Mouse (Mus musculus) gastrocnemius, adult 18-20 months (tissue): Measurements from ENCODE around the gene Sgcd. TPM values are rescaled to one million over a fixed set of nuclear protein-coding genes. Genes with fewer than 3 reads are reported as not detected.

ENCODE experiments used
- DNase-seq: peaks from one replicate; pipeline ENCODE4 v3.0.0; 2021; ENCODE audit warnings: low spot score
- long read RNA-seq, 2 experiments: library from polyadenylated mRNA; stranded (forward); transcript quantifications; one replicate each; pipeline ENCODE4 v2.0.0; 2021
- total RNA-seq, 2 experiments: library from RNA; stranded (reverse); gene quantifications; 2 replicates each; pipeline ENCODE4 v1.2.3; 2021

Sgcd gene
- 10 to 100 TPM; 63.1 to 75.4 TPM for total RNA-seq
- long read RNA-seq, experiment 1, transcript Sgcd-201 (8 exons, 1,617 nt), result major isoform, 12 of 33 reads
- long read RNA-seq, experiment 1, partial matches to known transcripts, result 1 of 33 reads
- long read RNA-seq, experiment 1, other reads (novel, unspliced or antisense), result 20 of 33 reads
- long read RNA-seq, experiment 2, transcript Sgcd-201 (8 exons, 1,617 nt), result major isoform, 6 of 19 reads
- long read RNA-seq, experiment 2, partial matches to known transcripts, result 0 of 19 reads
- long read RNA-seq, experiment 2, other reads (novel, unspliced or antisense), result 13 of 19 reads

GRCm38 (mm10) chr11:47988697-47989533 is at the start of gene Sgcd:
Gene Sgcd (minus strand): TSS chr11:47988969.
- DNase-seq, result no peak

GRCm38 (mm10) chr11:48038051-48038450 is 49.3 kb upstream of the Sgcd start:
- no peak for DNase-seq

GRCm38 (mm10) chr11:48012836-48013235 is 24.1 kb upstream of the Sgcd start:
- no peak for DNase-seq

DNA sequence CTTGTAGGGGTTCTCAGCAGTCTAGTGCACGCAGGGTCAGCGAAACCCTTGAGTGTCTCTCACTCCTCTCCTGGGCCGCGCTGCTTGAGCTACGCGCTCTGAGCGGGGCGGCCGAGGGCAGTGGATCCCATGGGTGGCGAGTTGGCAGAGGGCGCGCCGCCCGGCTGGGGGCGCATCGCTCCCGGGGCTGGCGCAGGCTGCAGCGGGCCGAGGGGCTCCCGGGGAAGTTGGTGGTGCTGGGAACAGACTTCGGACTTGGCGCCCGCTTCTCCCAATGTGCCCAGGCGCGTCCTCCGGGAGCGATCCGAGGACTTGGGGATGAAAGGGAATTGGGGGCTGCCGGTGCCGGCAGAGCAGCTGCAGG is 454 bp downstream of the Sgcd start:
- no peak for DNase-seq

GRCm38 (mm10) chr11:47987893-47988267 is 889 bp downstream of the Sgcd start:
- no peak for DNase-seq

DNA sequence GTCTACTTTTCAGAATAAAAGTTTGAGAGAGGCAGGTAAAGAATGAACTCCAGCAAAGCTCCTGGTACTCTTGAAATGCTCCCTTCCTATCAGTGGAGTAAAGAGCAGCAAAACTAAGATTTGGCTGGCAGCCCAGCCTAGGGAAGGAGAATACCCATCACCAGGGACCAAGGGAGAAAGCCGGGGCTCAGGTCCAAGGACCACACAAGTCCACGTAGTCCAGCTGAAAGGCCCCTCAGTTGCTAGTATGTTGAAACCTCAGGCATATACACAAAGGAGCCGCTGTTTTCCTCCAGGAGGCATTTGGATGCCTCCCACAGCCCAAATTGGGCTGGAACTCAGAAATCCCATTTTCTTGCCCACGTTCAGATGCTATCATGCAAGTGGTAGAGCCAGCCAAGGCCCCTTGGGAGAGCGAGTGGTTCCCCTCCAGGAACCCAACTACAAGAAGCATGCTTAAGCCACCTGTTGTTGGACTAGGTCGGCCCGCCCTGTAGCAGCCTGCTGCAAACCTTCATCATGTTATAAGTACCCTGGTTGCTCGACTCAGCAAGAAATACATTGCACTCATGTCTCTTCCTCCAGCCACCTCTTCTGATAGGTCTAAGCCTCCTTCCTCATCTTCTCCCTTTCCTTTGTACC is 1.4 kb downstream of the Sgcd start:
- DNase-seq, result no peak

- no peak for DNase-seq
Observed at GRCm38 (mm10) chr11:47982152-47982551, 6.6 kb downstream of the Sgcd start.

GRCm38 (mm10) chr11:47981108-47981507 is 7.7 kb downstream of the Sgcd start:
- no peak for DNase-seq

DNA sequence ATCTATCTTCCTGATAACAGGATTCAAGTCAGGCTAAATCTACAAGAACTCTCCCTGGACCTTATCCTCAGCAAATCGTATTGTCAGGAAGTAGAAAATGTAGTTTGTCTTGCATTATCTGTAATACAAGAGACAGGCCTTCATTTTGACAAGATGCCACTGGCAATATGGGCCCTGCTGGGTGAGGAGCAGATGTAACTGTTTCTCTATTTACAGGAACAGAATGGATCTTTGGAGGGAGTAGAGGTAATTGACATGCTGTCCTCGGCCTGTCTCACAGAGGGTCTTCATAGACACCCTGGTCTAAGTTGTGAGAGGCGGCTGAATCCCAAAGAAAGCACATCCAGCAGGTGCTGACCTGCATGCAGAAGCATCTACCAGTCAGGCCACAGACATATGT is 35.5 kb downstream of the Sgcd start:
- no peak for DNase-seq

GRCm38 (mm10) chr11:47952366-47952765 is 36.4 kb downstream of the Sgcd start:
- DNase-seq, result no peak

DNA sequence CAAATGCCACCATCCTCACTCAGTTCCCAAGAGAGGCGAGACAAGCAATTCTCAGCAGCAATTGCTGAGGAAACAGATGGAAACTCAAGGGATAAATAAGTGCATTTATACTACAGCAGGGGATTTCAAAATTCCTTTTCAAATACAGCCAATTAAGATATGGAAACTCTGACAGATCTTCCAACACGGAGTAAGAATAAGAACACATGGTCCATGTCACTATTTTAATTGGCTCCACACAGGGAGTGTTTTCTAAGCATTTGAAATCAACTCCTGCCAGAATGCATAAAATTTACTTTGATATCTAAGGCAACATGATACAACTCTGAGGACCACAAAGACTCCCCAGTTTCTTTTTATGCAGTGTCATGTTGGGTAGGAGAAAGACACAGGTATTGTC is 49.0 kb downstream of the Sgcd start:
- DNase-seq, result no peak

GRCm38 (mm10) chr11:47917616-47918015 is 71.2 kb downstream of the Sgcd start:
- DNase-seq, result no peak

DNA sequence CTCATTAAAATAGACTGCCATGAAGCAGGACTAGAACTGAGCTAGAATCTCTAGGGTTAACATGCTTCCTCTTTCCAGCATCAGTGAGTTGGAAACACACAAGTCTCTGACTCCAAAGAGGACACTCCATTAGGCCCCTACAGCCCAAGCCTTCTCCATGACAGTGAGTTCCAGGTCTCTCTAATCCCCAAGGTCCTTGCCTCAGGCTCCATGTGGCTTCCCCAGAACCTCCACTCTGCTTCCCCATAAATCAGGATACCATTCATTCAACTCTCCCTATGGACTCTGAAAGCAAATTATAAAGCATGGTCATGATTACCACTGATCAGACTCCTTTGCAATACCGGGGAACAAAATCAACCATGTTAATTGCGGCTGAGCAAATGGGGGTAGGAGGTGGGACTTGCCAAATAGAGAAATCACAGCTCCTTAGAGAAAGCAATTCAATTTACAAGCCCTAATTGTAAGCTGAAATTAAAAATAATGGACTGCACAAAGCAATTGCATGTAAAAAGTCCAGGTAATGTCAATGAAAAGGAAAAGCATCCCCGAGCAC is 97.1 kb downstream of the Sgcd start:
- no peak for DNase-seq

DNA sequence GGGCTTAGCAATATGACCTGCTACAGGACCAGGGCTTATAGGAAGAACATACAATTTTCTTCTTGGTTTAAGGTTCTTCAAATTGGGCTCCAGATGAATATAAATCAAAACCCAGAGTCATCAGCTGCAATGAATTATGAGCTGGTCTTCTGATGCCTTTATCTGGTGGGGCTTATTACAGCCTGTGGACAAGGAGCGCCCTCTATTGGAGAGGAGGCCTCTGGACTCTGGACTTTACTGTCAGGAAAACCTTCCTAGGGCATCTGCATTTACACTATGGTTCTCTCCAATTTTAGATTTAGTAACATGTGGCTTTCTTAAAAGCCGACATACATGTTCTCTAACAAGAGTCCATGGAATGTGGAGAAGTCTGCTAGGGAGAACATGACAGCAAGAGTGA is 98.5 kb downstream of the Sgcd start:
- no peak for DNase-seq

DNA sequence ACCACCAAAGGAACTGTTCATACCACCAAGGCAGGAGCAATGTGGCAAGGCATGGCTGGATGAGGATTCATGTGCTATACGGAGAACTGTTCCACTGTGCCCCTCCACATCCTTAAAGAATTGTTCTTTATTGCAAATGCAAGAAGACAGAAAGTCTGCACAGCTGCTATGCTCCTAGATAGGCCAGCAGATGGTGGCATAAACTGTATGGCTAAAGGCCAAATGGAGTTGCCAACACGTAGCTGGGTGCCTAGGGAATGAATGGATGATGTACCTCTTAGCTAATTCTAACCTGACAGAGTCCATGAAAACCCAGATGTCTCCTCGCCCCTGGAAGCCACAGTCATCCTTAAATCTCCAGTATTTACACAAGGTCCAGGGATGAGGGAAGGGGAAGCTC is 103.5 kb downstream of the Sgcd start:
- DNase-seq, result no peak

GRCm38 (mm10) chr11:47883545-47883944 is 105.2 kb downstream of the Sgcd start:
- DNase-seq, result no peak

- no peak for DNase-seq
Observed at GRCm38 (mm10) chr11:47876633-47877170, 112.1 kb downstream of the Sgcd start.

DNA sequence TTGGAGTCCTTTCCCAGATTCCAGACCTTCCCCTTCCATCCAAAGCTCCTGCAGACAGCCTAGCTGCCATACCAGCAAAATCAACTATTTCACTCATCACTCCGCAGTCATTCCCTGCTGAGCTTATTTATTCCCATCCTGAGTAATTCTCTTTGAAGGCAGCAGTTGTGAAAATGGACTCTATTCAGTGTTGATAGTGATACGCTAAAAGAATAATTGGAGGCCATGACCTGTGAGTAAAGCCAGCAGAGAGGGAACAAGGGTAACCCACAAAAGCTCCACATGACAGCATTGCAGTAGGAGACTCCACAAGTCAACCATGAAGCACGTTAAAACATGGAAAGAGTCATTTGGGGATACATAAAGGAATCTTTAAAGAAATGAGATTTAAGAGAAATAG is 142.9 kb downstream of the Sgcd start:
- no peak for DNase-seq

- DNase-seq, result no peak
Observed at GRCm38 (mm10) chr11:47833283-47833682, 155.5 kb downstream of the Sgcd start.

- no peak for DNase-seq
Observed at GRCm38 (mm10) chr11:47810307-47810706, 178.5 kb downstream of the Sgcd start.

GRCm38 (mm10) chr11:47804101-47804715 is 184.6 kb downstream of the Sgcd start:
- no peak for DNase-seq

GRCm38 (mm10) chr11:47777916-47778226 is 210.9 kb downstream of the Sgcd start:
- DNase-seq, result no peak
